In genomic region chr11:116009661-116010060, GRCm38 (mm10) we compare ENCODE assay signal across 26 mouse cellular contexts. TPM values are rescaled to one million over a fixed set of nuclear protein-coding genes. Genes with fewer than 3 reads are reported as not detected.
DNase-seq lines count a peak whose midpoint lies in the region; ATAC-seq lines count a peak whose summit lies in the region.
"Had no signal": no experiment of that assay in that cellular context is flagged by ENCODE, and none has a peak within 500 bp of the region (broad histone marks: within the 10 kb centered on the region; RNA-seq: fewer than 3 reads in every experiment).

No protein-coding gene starts in this region.

- H3K9ac ChIP-seq in forebrain, embryonic 15.5 days (replicated peaks) = no peak overlapping the region
- H3K9ac ChIP-seq in forebrain, embryonic 13.5 days = no peak overlapping the region
- H3K9ac ChIP-seq: embryonic facial prominence, embryonic 13.5 days; heart, embryonic 12.5 days; limb, embryonic 13.5 days; liver, embryonic 15.5 days; neural tube, embryonic 13.5 days had no signal

- H3K4me2 ChIP-seq in forebrain, embryonic 15.5 days (replicated peaks) = no peak overlapping the region
- H3K4me2 ChIP-seq in forebrain, embryonic 13.5 days = no peak overlapping the region
- H3K4me2 ChIP-seq: embryonic facial prominence, embryonic 13.5 days; heart, embryonic 12.5 days; limb, embryonic 13.5 days; liver, embryonic 15.5 days; midbrain, embryonic 11.5 days; neural tube, embryonic 13.5 days had no signal

- intact Hi-C loops in left cerebral cortex, postnatal 4 days (cut with DNase I) = no loop called here
- intact Hi-C loops in left cerebral cortex, postnatal 36 days (cut with DNase I) = no loop called here

- peaks cover 30% of the 10 kb centered on the region for H3K4me1 ChIP-seq in forebrain, embryonic 15.5 days
- peaks cover 31% of the 10 kb centered on the region for H3K4me1 ChIP-seq in forebrain, embryonic 13.5 days
- peaks cover 62% of the 10 kb centered on the region for H3K4me1 ChIP-seq in limb, embryonic 10.5 days

- 0 out of 2 replicates have a peak overlapping the region, but pooled peaks have one; percentile 4 for H3K27ac ChIP-seq in forebrain, embryonic 15.5 days (replicated peaks)
- H3K27ac ChIP-seq in forebrain, embryonic 13.5 days = no peak overlapping the region
- H3K27ac ChIP-seq in limb, embryonic 10.5 days = 0 out of 2 replicates have a peak overlapping the region, but pooled peaks have one; percentile 27
- H3K27ac ChIP-seq: embryonic facial prominence, embryonic 13.5 days; left cerebral cortex, adult 2 months; limb, embryonic 13.5 days; liver, embryonic 15.5 days; neural tube, embryonic 13.5 days had no signal

- no peak overlapping the region for H3K4me3 ChIP-seq in forebrain, embryonic 15.5 days
- H3K4me3 ChIP-seq in forebrain, embryonic 13.5 days = no peak overlapping the region
- H3K4me3 ChIP-seq in limb, embryonic 10.5 days = no peak overlapping the region
- H3K4me3 ChIP-seq: embryonic facial prominence, embryonic 13.5 days; heart, embryonic 12.5 days; left cerebral cortex, adult 2 months; limb, embryonic 13.5 days; liver, embryonic 15.5 days; neural tube, embryonic 13.5 days had no signal

- no peaks in the 10 kb centered on the region for H3K9me3 ChIP-seq in forebrain, embryonic 15.5 days
- no peaks in the 10 kb centered on the region for H3K9me3 ChIP-seq in forebrain, embryonic 13.5 days (replicated peaks)
- no peaks in the 10 kb centered on the region for H3K9me3 ChIP-seq in limb, embryonic 10.5 days (replicated peaks)
- H3K9me3 ChIP-seq: embryonic facial prominence, embryonic 13.5 days; heart, embryonic 12.5 days; limb, embryonic 13.5 days; liver, embryonic 15.5 days; neural tube, embryonic 13.5 days had no signal

- WGBS in forebrain, embryonic 15.5 days = 80% methylated on average over 11 of the region's 11 CpGs
- WGBS in forebrain, embryonic 13.5 days = 92% methylated on average over 11 of the region's 11 CpGs
- 92% methylated on average over 11 of the region's 11 CpGs for WGBS in limb, embryonic 10.5 days

- peak; percentile 86 for DNase-seq in left cerebral cortex, postnatal 4 days
- no peak for DNase-seq in left cerebral cortex, postnatal 36 days (ENCODE audit: low spot score in 2 of 2)
- DNase-seq in cerebellum, adult 9-10 months = peak; percentile 98
- no peak for DNase-seq in limb, embryonic 10.5 days (ENCODE audit: low spot score)
- no peak for DNase-seq in kidney, postnatal 36 days
- DNase-seq in liver = no peak
- DNase-seq: adrenal gland, postnatal 14 days; gastrocnemius, postnatal 36 days; heart, postnatal 14 days; kidney, postnatal 4 days; layer of hippocampus, adult 9-11 months; spleen, adult 18-20 months; thymus, postnatal 25 days had no signal

- no peaks in the 10 kb centered on the region for H3K27me3 ChIP-seq in forebrain, embryonic 15.5 days
- H3K27me3 ChIP-seq in forebrain, embryonic 13.5 days = no peaks in the 10 kb centered on the region
- H3K27me3 ChIP-seq in limb, embryonic 10.5 days (ENCODE audit: low read depth, poor library complexity, severe bottlenecking) = no peaks in the 10 kb centered on the region
- H3K27me3 ChIP-seq: embryonic facial prominence, embryonic 13.5 days; heart, embryonic 12.5 days; limb, embryonic 13.5 days; neural tube, embryonic 13.5 days; Patski had no signal

- no peaks in the 10 kb centered on the region for H3K36me3 ChIP-seq in forebrain, embryonic 15.5 days
- H3K36me3 ChIP-seq in forebrain, embryonic 13.5 days (ENCODE audit: poor library complexity, severe bottlenecking) = peaks cover 19% of the 10 kb centered on the region
- peaks cover 45% of the 10 kb centered on the region for H3K36me3 ChIP-seq in limb, embryonic 10.5 days

- no peak for ATAC-seq in forebrain, embryonic 15.5 days (replicated peaks)
- ATAC-seq in forebrain, embryonic 13.5 days = no peak
- ATAC-seq: CD4-positive, CD25-positive, alpha-beta regulatory T cell, adult 4 months; forebrain, embryonic 16.5 days; lung, postnatal 0 days; Patski had no signal

RNA-seq across cellular contexts. Expression of gene Galk1, which starts 2.9 kb away (rescaled TPM):
- polyA plus RNA-seq in forebrain, embryonic 15.5 days (2015; fragmentation: Nextera tagmentation; extraction: Ambion mirVana) = 58.9 and 64.2 TPM in 2 replicates
- polyA plus RNA-seq in forebrain, embryonic 13.5 days (2015; fragmentation: Nextera tagmentation; extraction: Ambion mirVana) = 74.8 and 86.1 TPM in 2 replicates
- total RNA-seq in left cerebral cortex, postnatal 4 days (2021) = 10 to 100 TPM; 36.2 to 37.9 TPM
- total RNA-seq in left cerebral cortex, postnatal 36 days (2021) = 10 to 100 TPM; 15.8 to 18.6 TPM
- polyA plus RNA-seq in limb, embryonic 10.5 days (2016; fragmentation: Nextera tagmentation; extraction: Ambion mirVana) = 243 and 283 TPM in 2 replicates

RNA-seq across cellular contexts. Expression of gene H3f3b, which starts 18.1 kb away (rescaled TPM):
- polyA plus RNA-seq in forebrain, embryonic 15.5 days (2015; fragmentation: Nextera tagmentation; extraction: Ambion mirVana) = 2,534 and 2,591 TPM in 2 replicates
- 2,689 and 2,766 TPM in 2 replicates for polyA plus RNA-seq in forebrain, embryonic 13.5 days (2015; fragmentation: Nextera tagmentation; extraction: Ambion mirVana)
- 100 to 1,000 TPM; 510 to 587 TPM for total RNA-seq in left cerebral cortex, postnatal 4 days (2021)
- total RNA-seq in left cerebral cortex, postnatal 36 days (2021) = 100 to 1,000 TPM; 253 to 254 TPM
- polyA plus RNA-seq in limb, embryonic 10.5 days (2016; fragmentation: Nextera tagmentation; extraction: Ambion mirVana) = 1,754 and 1,985 TPM in 2 replicates

RNA-seq across cellular contexts. Expression of gene Unk, which starts 20.5 kb away (rescaled TPM):
- 40.4 and 40.8 TPM in 2 replicates for polyA plus RNA-seq in forebrain, embryonic 15.5 days (2015; fragmentation: Nextera tagmentation; extraction: Ambion mirVana)
- polyA plus RNA-seq in forebrain, embryonic 13.5 days (2015; fragmentation: Nextera tagmentation; extraction: Ambion mirVana) = 38.0 and 42.3 TPM in 2 replicates
- 10 to 100 TPM; 38.8 to 42.9 TPM for total RNA-seq in left cerebral cortex, postnatal 4 days (2021)
- total RNA-seq in left cerebral cortex, postnatal 36 days (2021) = 10 to 100 TPM; 18.9 to 27.0 TPM
- polyA plus RNA-seq in limb, embryonic 10.5 days (2016; fragmentation: Nextera tagmentation; extraction: Ambion mirVana) = 46.1 and 53.2 TPM in 2 replicates

RNA-seq across cellular contexts. Expression of gene Itgb4, which starts 35.2 kb away (rescaled TPM):
- polyA plus RNA-seq in forebrain, embryonic 15.5 days (2015; fragmentation: Nextera tagmentation; extraction: Ambion mirVana) = 0.52 and 0.69 TPM in 2 replicates
- polyA plus RNA-seq in forebrain, embryonic 13.5 days (2015; fragmentation: Nextera tagmentation; extraction: Ambion mirVana) = 0.21 and 0.38 TPM in 2 replicates
- 1 to 10 TPM; 3.7 to 4.4 TPM for total RNA-seq in left cerebral cortex, postnatal 4 days (2021)
- 1 to 10 TPM; 5.1 to 7.3 TPM for total RNA-seq in left cerebral cortex, postnatal 36 days (2021)
- polyA plus RNA-seq in limb, embryonic 10.5 days (2016; fragmentation: Nextera tagmentation; extraction: Ambion mirVana) = 0.90 and 1.6 TPM in 2 replicates
- polyA plus RNA-seq: CD4-positive, CD25-positive, alpha-beta regulatory T cell, adult 4 months had no signal

Comparison
In these comparisons a context has a peak if more than half of its experiments do, and no peak if none do; other contexts are left out.
1. DNase-seq: peak in left cerebral cortex, postnatal 4 days (single experiment) and cerebellum, adult 9-10 months (single experiment); none in left cerebral cortex, postnatal 36 days (0 of 2), limb, embryonic 10.5 days (single experiment), kidney, postnatal 36 days (0 of 2) and liver (single experiment).